ENCODE assay signal across 8 mouse cellular contexts in genomic region chr3:134303492-134303808, GRCm38 (mm10).
DNase-seq lines count a peak whose midpoint lies in the region; ATAC-seq lines count a peak whose summit lies in the region.

No protein-coding gene starts in this region.

- ATAC-seq in intestine, embryonic 14.5 days (replicated peaks; ENCODE audit: low FRiP score, low TSS enrichment, low read depth) = no peak
- no peak for ATAC-seq in intestine, embryonic 16.5 days
- ATAC-seq in embryonic facial prominence, embryonic 11.5 days (replicated peaks; ENCODE audit: insufficient number of reproducible peaks, low FRiP score, low TSS enrichment, low read depth) = peak; percentile 9; the same call in 1 of the 2 replicates
- ATAC-seq in hindbrain, embryonic 11.5 days (ENCODE audit: low FRiP score) = peak; percentile 80
- ATAC-seq in midbrain, embryonic 16.5 days = peak; percentile 44

- H3K9me3 ChIP-seq in intestine, embryonic 14.5 days (ENCODE audit: control insufficient read depth, low read length) = no peaks in the 10 kb centered on the region
- no peaks in the 10 kb centered on the region for H3K9me3 ChIP-seq in intestine, embryonic 16.5 days (ENCODE audit: control insufficient read depth, low read length)
- no peaks in the 10 kb centered on the region for H3K9me3 ChIP-seq in embryonic facial prominence, embryonic 11.5 days (replicated peaks; ENCODE audit: control insufficient read depth, low read length)
- H3K9me3 ChIP-seq in hindbrain, embryonic 11.5 days (ENCODE audit: control insufficient read depth, low read length) = no peaks in the 10 kb centered on the region
- no peaks in the 10 kb centered on the region for H3K9me3 ChIP-seq in midbrain, embryonic 16.5 days (replicated peaks; ENCODE audit: control insufficient read depth, low read length, poor library complexity, severe bottlenecking)

- no peaks in the 10 kb centered on the region for H3K36me3 ChIP-seq in intestine, embryonic 14.5 days (ENCODE audit: control insufficient read depth, insufficient read depth, low read length)
- no peaks in the 10 kb centered on the region for H3K36me3 ChIP-seq in intestine, embryonic 16.5 days (ENCODE audit: control insufficient read depth, insufficient read depth, low read length)
- H3K36me3 ChIP-seq in embryonic facial prominence, embryonic 11.5 days (replicated peaks; ENCODE audit: control insufficient read depth, insufficient read depth, low read depth, low read length) = no peaks in the 10 kb centered on the region
- no peaks in the 10 kb centered on the region for H3K36me3 ChIP-seq in hindbrain, embryonic 11.5 days (ENCODE audit: control insufficient read depth, insufficient read depth, low read length)
- no peaks in the 10 kb centered on the region for H3K36me3 ChIP-seq in midbrain, embryonic 16.5 days (ENCODE audit: control insufficient read depth, insufficient read depth, low read length)

- WGBS in intestine, embryonic 14.5 days = 65% methylated on average over 3 of the region's 3 CpGs
- WGBS in intestine, embryonic 16.5 days = 57% methylated on average over 3 of the region's 3 CpGs
- 32% methylated on average over 3 of the region's 3 CpGs for WGBS in embryonic facial prominence, embryonic 11.5 days
- WGBS in hindbrain, embryonic 11.5 days = 10% methylated on average over 3 of the region's 3 CpGs
- WGBS in midbrain, embryonic 16.5 days = 5% methylated on average over 3 of the region's 3 CpGs

- no peak overlapping the region for H3K4me3 ChIP-seq in intestine, embryonic 14.5 days (ENCODE audit: low read depth, low read length)
- no peak overlapping the region for H3K4me3 ChIP-seq in intestine, embryonic 16.5 days (ENCODE audit: low read length)
- H3K4me3 ChIP-seq in embryonic facial prominence, embryonic 11.5 days (ENCODE audit: low read depth, low read length) = no peak overlapping the region
- peak overlapping the region; percentile 16 for H3K4me3 ChIP-seq in hindbrain, embryonic 11.5 days (ENCODE audit: low read depth, low read length)
- H3K4me3 ChIP-seq in midbrain, embryonic 16.5 days (ENCODE audit: low read depth, low read length) = peak overlapping the region; percentile 41

- no peaks in the 10 kb centered on the region; the same call in 1 of the 2 replicates for H3K4me1 ChIP-seq in intestine, embryonic 14.5 days (replicated peaks; ENCODE audit: control insufficient read depth, insufficient read depth, low read length)
- H3K4me1 ChIP-seq in intestine, embryonic 16.5 days (ENCODE audit: control insufficient read depth, insufficient read depth, low read length) = no peaks in the 10 kb centered on the region
- H3K4me1 ChIP-seq in embryonic facial prominence, embryonic 11.5 days (ENCODE audit: control insufficient read depth, insufficient read depth, low read length) = no peaks in the 10 kb centered on the region; the same call in 1 of the 2 replicates
- peaks cover 8% of the 10 kb centered on the region; the same call in 1 of the 2 replicates for H3K4me1 ChIP-seq in hindbrain, embryonic 11.5 days (replicated peaks; ENCODE audit: control insufficient read depth, insufficient read depth, low read length)
- H3K4me1 ChIP-seq in midbrain, embryonic 16.5 days (ENCODE audit: control insufficient read depth, insufficient read depth, low read length) = peaks cover 43% of the 10 kb centered on the region

- DNase-seq in intestine, embryonic 14.5 days (ENCODE audit: low spot score) = no peak
- DNase-seq in embryonic facial prominence, embryonic 11.5 days (ENCODE audit: low spot score) = no peak
- DNase-seq in hindbrain, embryonic 11.5 days (ENCODE audit: low spot score) = no peak
- DNase-seq in ovary, adult 18-20 months (ENCODE audit: low spot score) = no peak
- no peak for DNase-seq in natural killer cell, adult 2 months (ENCODE audit: low spot score in 2 of 2)
- DNase-seq in spleen, postnatal 10 days (ENCODE audit: low spot score in 2 of 2) = no peak

- peak overlapping the region; percentile 37 for H3K4me2 ChIP-seq in intestine, embryonic 14.5 days (ENCODE audit: low read length)
- H3K4me2 ChIP-seq in intestine, embryonic 16.5 days (ENCODE audit: low read depth, low read length) = no peak overlapping the region
- no peak overlapping the region for H3K4me2 ChIP-seq in embryonic facial prominence, embryonic 11.5 days (ENCODE audit: low read depth, low read length)
- peak overlapping the region; percentile 39 for H3K4me2 ChIP-seq in hindbrain, embryonic 11.5 days (replicated peaks; ENCODE audit: low read depth, low read length)
- H3K4me2 ChIP-seq in midbrain, embryonic 16.5 days (ENCODE audit: low read length) = peak overlapping the region; percentile 65

- H3K9ac ChIP-seq in intestine, embryonic 14.5 days (ENCODE audit: low read length) = no peak overlapping the region
- H3K9ac ChIP-seq in intestine, embryonic 16.5 days (ENCODE audit: low read depth, low read length) = no peak overlapping the region
- no peak overlapping the region for H3K9ac ChIP-seq in embryonic facial prominence, embryonic 11.5 days (replicated peaks; ENCODE audit: low read length)
- H3K9ac ChIP-seq in hindbrain, embryonic 11.5 days (ENCODE audit: low read depth, low read length) = no peak overlapping the region; the same call in 1 of the 2 replicates
- H3K9ac ChIP-seq in midbrain, embryonic 16.5 days (ENCODE audit: low read depth, low read length) = peak overlapping the region; percentile 66

- H3K27me3 ChIP-seq in intestine, embryonic 14.5 days (replicated peaks; ENCODE audit: control insufficient read depth, insufficient read depth, low read length) = no peaks in the 10 kb centered on the region
- no peaks in the 10 kb centered on the region for H3K27me3 ChIP-seq in intestine, embryonic 16.5 days (replicated peaks; ENCODE audit: control insufficient read depth, insufficient read depth, low read length)
- no peaks in the 10 kb centered on the region for H3K27me3 ChIP-seq in embryonic facial prominence, embryonic 11.5 days (ENCODE audit: control insufficient read depth, insufficient read depth, low read length)
- no peaks in the 10 kb centered on the region for H3K27me3 ChIP-seq in hindbrain, embryonic 11.5 days (ENCODE audit: control insufficient read depth, insufficient read depth, low read length)
- H3K27me3 ChIP-seq in midbrain, embryonic 16.5 days (ENCODE audit: control insufficient read depth, insufficient read depth, low read depth, low read length) = no peaks in the 10 kb centered on the region

- H3K27ac ChIP-seq in intestine, embryonic 14.5 days (ENCODE audit: low read depth) = no peak overlapping the region
- no peak overlapping the region for H3K27ac ChIP-seq in intestine, embryonic 16.5 days (ENCODE audit: low read length)
- no peak overlapping the region for H3K27ac ChIP-seq in embryonic facial prominence, embryonic 11.5 days (replicated peaks; ENCODE audit: low read depth, low read length)
- peak overlapping the region; percentile 67 for H3K27ac ChIP-seq in hindbrain, embryonic 11.5 days (ENCODE audit: low read depth, low read length)
- H3K27ac ChIP-seq in midbrain, embryonic 16.5 days (ENCODE audit: low read length) = peak overlapping the region; percentile 84

Comparison
In these comparisons a context has a peak if more than half of its experiments do, and no peak if none do; other contexts are left out.
1. H3K4me2 ChIP-seq: peak in intestine, embryonic 14.5 days (single experiment), hindbrain, embryonic 11.5 days (single experiment) and midbrain, embryonic 16.5 days (single experiment); none in intestine, embryonic 16.5 days (single experiment) and embryonic facial prominence, embryonic 11.5 days (single experiment).
2. ATAC-seq: peak in embryonic facial prominence, embryonic 11.5 days (single experiment), hindbrain, embryonic 11.5 days (single experiment) and midbrain, embryonic 16.5 days (single experiment); none in intestine, embryonic 14.5 days (single experiment) and intestine, embryonic 16.5 days (single experiment).
3. H3K27ac ChIP-seq: peak in hindbrain, embryonic 11.5 days (single experiment) and midbrain, embryonic 16.5 days (single experiment); none in intestine, embryonic 14.5 days (single experiment), intestine, embryonic 16.5 days (single experiment) and embryonic facial prominence, embryonic 11.5 days (single experiment).
4. H3K4me3 ChIP-seq: peak in hindbrain, embryonic 11.5 days (single experiment) and midbrain, embryonic 16.5 days (single experiment); none in intestine, embryonic 14.5 days (single experiment), intestine, embryonic 16.5 days (single experiment) and embryonic facial prominence, embryonic 11.5 days (single experiment).